Mouse (Mus musculus): ENCODE results near the gene Fam69b. TPM values are rescaled to one million over a fixed set of nuclear protein-coding genes. Genes with fewer than 3 reads are reported as not detected.

Fam69b gene
- polyA plus RNA-seq, 1 experiment from 2014 or later: 49.8 TPM

GRCm38 (mm10) chr2:26602631-26603030 is 25.6 kb upstream of the Fam69b start:
- H3K36me3 ChIP-seq (ENCODE audit: control insufficient read depth, insufficient read depth, low read length): no peaks in the 10 kb centered on the region
- no peak for DNase-seq (ENCODE audit: low spot score)
- H3K27ac ChIP-seq (ENCODE audit: low read depth, low read length): no peak overlapping the region
- peaks cover 6% of the 10 kb centered on the region; the same call in 1 of the 2 replicates for H3K4me1 ChIP-seq (replicated peaks; ENCODE audit: control insufficient read depth, insufficient read depth, low read length)
- no peak overlapping the region for H3K4me3 ChIP-seq (ENCODE audit: low read depth, low read length)
- no peak overlapping the region for H3K9ac ChIP-seq (ENCODE audit: low read length)
- peaks cover 24% of the 10 kb centered on the region for H3K27me3 ChIP-seq (ENCODE audit: control insufficient read depth, insufficient read depth, low read length)
- H3K9me3 ChIP-seq (ENCODE audit: control insufficient read depth, low read length): no peaks in the 10 kb centered on the region
- 85% methylated on average over 5 of the region's 5 CpGs for WGBS
- no peak overlapping the region for H3K4me2 ChIP-seq (ENCODE audit: low read depth, low read length, severe bottlenecking)
- no peak for ATAC-seq (replicated peaks; ENCODE audit: low FRiP score)

GRCm38 (mm10) chr2:26603159-26603558 is 25.1 kb upstream of the Fam69b start:
- ATAC-seq (replicated peaks; ENCODE audit: low FRiP score): no peak
- H3K36me3 ChIP-seq (ENCODE audit: control insufficient read depth, insufficient read depth, low read length): no peaks in the 10 kb centered on the region
- peaks cover 24% of the 10 kb centered on the region for H3K27me3 ChIP-seq (ENCODE audit: control insufficient read depth, insufficient read depth, low read length)
- no peaks in the 10 kb centered on the region for H3K9me3 ChIP-seq (ENCODE audit: control insufficient read depth, low read length)
- DNase-seq (ENCODE audit: low spot score): no peak
- H3K9ac ChIP-seq (ENCODE audit: low read length): peak overlapping the region; percentile 62
- H3K4me1 ChIP-seq (replicated peaks; ENCODE audit: control insufficient read depth, insufficient read depth, low read length): peaks cover 6% of the 10 kb centered on the region; the same call in 1 of the 2 replicates
- WGBS: 25% methylated on average over 6 of the region's 6 CpGs
- peak overlapping the region; percentile 51 for H3K4me3 ChIP-seq (ENCODE audit: low read depth, low read length)
- peak overlapping the region; percentile 61 for H3K4me2 ChIP-seq (ENCODE audit: low read depth, low read length, severe bottlenecking)
- H3K27ac ChIP-seq (ENCODE audit: low read depth, low read length): no peak overlapping the region

GRCm38 (mm10) chr2:26603720-26604671 is 24.3 kb upstream of the Fam69b start, which contains the start of gene Agpat2:
Agpat2 (minus strand) TSS chr2:26604417.
- ATAC-seq (replicated peaks; ENCODE audit: low FRiP score): peak; percentile 76

DNA sequence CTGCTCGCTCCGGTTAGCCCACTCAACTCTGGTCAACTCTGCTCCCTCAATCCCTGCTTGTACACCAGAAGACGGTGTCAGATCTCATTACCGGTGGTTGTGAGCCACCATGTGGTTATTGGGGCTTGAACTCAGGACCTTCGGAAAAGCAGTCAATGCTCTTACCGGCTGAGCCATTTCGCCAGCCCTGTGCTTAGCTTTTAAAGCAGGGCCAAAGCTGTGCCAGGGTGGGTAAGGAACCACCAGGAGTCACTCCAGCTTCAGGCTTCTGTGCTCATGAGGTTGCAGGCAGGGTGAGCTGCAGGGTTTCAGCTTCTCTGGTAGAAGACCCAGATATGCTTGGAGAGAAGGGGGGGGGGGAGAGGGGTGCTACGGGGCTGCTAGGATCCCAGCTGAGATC is 22.9 kb upstream of the Fam69b start:
- no peaks in the 10 kb centered on the region for H3K36me3 ChIP-seq (ENCODE audit: control insufficient read depth, insufficient read depth, low read length)
- H3K4me1 ChIP-seq (replicated peaks; ENCODE audit: control insufficient read depth, insufficient read depth, low read length): peaks cover 6% of the 10 kb centered on the region; the same call in 1 of the 2 replicates
- no peaks in the 10 kb centered on the region for H3K9me3 ChIP-seq (ENCODE audit: control insufficient read depth, low read length)
- WGBS: 85% methylated on average over 7 of the region's 8 CpGs
- no peak overlapping the region for H3K4me3 ChIP-seq (ENCODE audit: low read depth, low read length)
- DNase-seq (ENCODE audit: low spot score): no peak
- H3K27me3 ChIP-seq (ENCODE audit: control insufficient read depth, insufficient read depth, low read length): peaks cover 24% of the 10 kb centered on the region
- H3K27ac ChIP-seq (ENCODE audit: low read depth, low read length): no peak overlapping the region
- H3K4me2 ChIP-seq (ENCODE audit: low read depth, low read length, severe bottlenecking): no peak overlapping the region
- no peak for ATAC-seq (replicated peaks; ENCODE audit: low FRiP score)
- no peak overlapping the region for H3K9ac ChIP-seq (ENCODE audit: low read length)

More at GRCm38 (mm10) chr2:26603720-26604671, 24.3 kb upstream of the Fam69b start, which contains the start of gene Agpat2:
- WGBS: under 1% methylated on average over 96 of the region's 103 CpGs
- Histone ChIP-seq H3K4me1 (replicated peaks; ENCODE audit: control insufficient read depth, insufficient read depth, low read length) (peaks cover 6% of the 10 kb centered on the region; the same call in 1 of the 2 replicates), H3K36me3 (ENCODE audit: control insufficient read depth, insufficient read depth, low read length) (no peaks in the 10 kb centered on the region), H3K4me2 (ENCODE audit: low read depth, low read length, severe bottlenecking) (peak within 1 kb of the TSS; percentile 61), H3K4me3 (ENCODE audit: low read depth, low read length) (peak within 1 kb of the TSS; percentile 51), H3K27me3 (ENCODE audit: control insufficient read depth, insufficient read depth, low read length) (peaks cover 24% of the 10 kb centered on the region), H3K27ac (ENCODE audit: low read depth, low read length) (no peak within 1 kb of the TSS), H3K9ac (ENCODE audit: low read length) (peak within 1 kb of the TSS; percentile 62), H3K9me3 (ENCODE audit: control insufficient read depth, low read length) (no peaks in the 10 kb centered on the region)
- peak; percentile 80 for DNase-seq (ENCODE audit: low spot score)

- H3K36me3 ChIP-seq (ENCODE audit: control insufficient read depth, insufficient read depth, low read length): no peaks in the 10 kb centered on the region
- H3K27ac ChIP-seq (ENCODE audit: low read depth, low read length): no peak overlapping the region
- H3K4me2 ChIP-seq (ENCODE audit: low read depth, low read length, severe bottlenecking): no peak overlapping the region
- peaks cover 24% of the 10 kb centered on the region for H3K27me3 ChIP-seq (ENCODE audit: control insufficient read depth, insufficient read depth, low read length)
- peaks cover 6% of the 10 kb centered on the region; the same call in 1 of the 2 replicates for H3K4me1 ChIP-seq (replicated peaks; ENCODE audit: control insufficient read depth, insufficient read depth, low read length)
- no peaks in the 10 kb centered on the region for H3K9me3 ChIP-seq (ENCODE audit: control insufficient read depth, low read length)
- no peak overlapping the region for H3K4me3 ChIP-seq (ENCODE audit: low read depth, low read length)
- ATAC-seq (replicated peaks; ENCODE audit: low FRiP score) (no peak), DNase-seq (ENCODE audit: low spot score) (no peak)
- no peak overlapping the region for H3K9ac ChIP-seq (ENCODE audit: low read length)
- WGBS: 79% methylated on average over 3 of the region's 3 CpGs
These were observed 21.7 kb upstream of the Fam69b start for GRCm38 (mm10) chr2:26606579-26606978.

DNA sequence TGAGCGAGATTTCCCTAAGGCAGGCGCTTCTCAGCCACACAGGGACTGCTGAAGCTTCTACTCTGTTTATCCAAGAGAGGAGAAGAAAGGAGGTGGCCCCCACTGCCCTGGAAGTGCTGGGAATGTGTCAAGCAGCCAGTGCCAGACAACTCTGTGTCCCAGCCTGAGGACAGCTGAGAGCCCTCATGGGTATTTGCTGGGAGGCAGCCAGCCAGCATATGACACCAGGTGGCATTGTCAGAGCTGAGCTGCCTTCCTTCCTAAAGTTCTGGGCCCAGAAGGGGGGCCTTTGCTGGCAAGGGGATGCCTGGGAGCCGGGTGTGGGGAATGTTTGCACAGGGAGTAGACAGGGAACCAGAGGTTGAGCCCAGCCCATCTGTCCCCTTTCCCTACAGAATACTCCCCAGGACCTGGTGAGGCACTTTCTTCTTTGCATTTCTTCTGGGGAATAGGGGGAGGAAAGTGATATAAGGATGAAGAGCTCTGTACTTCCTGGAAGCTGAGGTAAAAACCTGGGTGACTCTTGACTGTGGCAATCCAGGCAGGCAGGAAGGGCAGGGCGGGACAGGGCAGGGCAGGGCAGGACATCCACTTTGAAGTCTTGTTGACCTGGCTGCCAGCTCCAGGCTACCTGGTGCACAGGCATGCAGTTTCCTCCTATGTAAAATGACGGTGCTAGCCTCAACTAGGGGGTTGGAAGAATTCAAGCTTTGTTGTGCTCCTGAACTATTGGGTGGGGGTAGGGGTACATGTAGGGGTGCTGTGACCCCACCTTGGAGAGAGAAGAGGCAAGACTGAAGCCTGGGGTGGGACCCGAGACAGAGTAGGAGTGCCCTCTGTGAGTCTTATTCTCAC is 21.0 kb upstream of the Fam69b start:
- no peak overlapping the region for H3K4me3 ChIP-seq (ENCODE audit: low read depth, low read length)
- no peaks in the 10 kb centered on the region for H3K9me3 ChIP-seq (ENCODE audit: control insufficient read depth, low read length)
- H3K4me1 ChIP-seq (replicated peaks; ENCODE audit: control insufficient read depth, insufficient read depth, low read length): peaks cover 6% of the 10 kb centered on the region; the same call in 1 of the 2 replicates
- H3K27ac ChIP-seq (ENCODE audit: low read depth, low read length): no peak overlapping the region
- DNase-seq (ENCODE audit: low spot score) (no peak), ATAC-seq (replicated peaks; ENCODE audit: low FRiP score) (no peak)
- 69% methylated on average over 6 of the region's 6 CpGs for WGBS
- no peaks in the 10 kb centered on the region for H3K36me3 ChIP-seq (ENCODE audit: control insufficient read depth, insufficient read depth, low read length)
- H3K4me2 ChIP-seq (ENCODE audit: low read depth, low read length, severe bottlenecking): no peak overlapping the region
- H3K27me3 ChIP-seq (ENCODE audit: control insufficient read depth, insufficient read depth, low read length): peaks cover 24% of the 10 kb centered on the region
- no peak overlapping the region for H3K9ac ChIP-seq (ENCODE audit: low read length)

DNA sequence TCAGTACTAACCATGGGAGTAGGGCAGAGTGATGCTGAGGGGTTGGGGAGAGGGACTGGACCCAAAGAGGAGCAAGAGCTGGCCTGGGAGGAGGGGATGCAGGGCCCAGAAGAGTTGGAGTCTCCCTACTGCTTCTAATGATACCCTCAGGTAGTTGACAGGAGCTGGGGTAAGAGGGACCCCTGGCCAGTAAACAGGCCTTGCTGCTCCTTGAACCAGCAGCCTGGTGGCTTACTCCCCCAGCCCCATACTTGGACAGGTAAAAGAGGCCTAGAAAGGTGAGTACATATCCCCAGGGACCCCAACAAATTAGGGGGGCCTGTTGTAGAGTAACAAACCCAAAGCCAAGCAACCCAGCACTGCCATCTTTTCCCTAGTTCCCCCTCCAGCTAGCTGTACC is 19.5 kb upstream of the Fam69b start:
- ATAC-seq (replicated peaks; ENCODE audit: low FRiP score): no peak

DNA sequence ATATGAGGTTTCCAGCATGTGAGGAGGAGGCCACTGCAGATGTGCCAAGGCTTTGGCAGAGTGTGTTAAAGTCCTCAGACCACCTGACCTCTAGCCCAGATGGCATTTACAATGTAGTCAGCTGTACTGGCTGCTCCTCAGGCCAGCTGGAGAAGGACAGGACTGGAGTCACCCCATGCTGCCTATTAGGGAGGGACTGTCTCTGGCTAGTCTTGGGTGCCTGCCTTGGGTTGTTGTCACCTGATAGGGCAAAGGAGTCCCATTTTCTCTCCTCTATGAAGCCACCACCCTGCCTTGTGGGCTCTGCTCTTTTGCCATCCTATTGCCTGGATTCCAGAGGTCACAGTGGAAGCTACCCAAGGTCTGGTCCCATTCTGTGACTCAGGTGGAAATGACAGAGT is 19.0 kb upstream of the Fam69b start:
- H3K4me3 ChIP-seq (ENCODE audit: low read depth, low read length): no peak overlapping the region
- no peak overlapping the region for H3K9ac ChIP-seq (ENCODE audit: low read length)
- DNase-seq (ENCODE audit: low spot score) (no peak), ATAC-seq (replicated peaks; ENCODE audit: low FRiP score) (no peak)
- H3K27me3 ChIP-seq (ENCODE audit: control insufficient read depth, insufficient read depth, low read length): peaks cover 6% of the 10 kb centered on the region
- no peaks in the 10 kb centered on the region for H3K36me3 ChIP-seq (ENCODE audit: control insufficient read depth, insufficient read depth, low read length)
- H3K4me2 ChIP-seq (ENCODE audit: low read depth, low read length, severe bottlenecking): no peak overlapping the region
- H3K4me1 ChIP-seq (replicated peaks; ENCODE audit: control insufficient read depth, insufficient read depth, low read length): no peaks in the 10 kb centered on the region; the same call in 1 of the 2 replicates
- no peaks in the 10 kb centered on the region for H3K9me3 ChIP-seq (ENCODE audit: control insufficient read depth, low read length)
- no peak overlapping the region for H3K27ac ChIP-seq (ENCODE audit: low read depth, low read length)

More for the DNA sequence above, 19.5 kb upstream of the Fam69b start:
- no peak overlapping the region for H3K27ac ChIP-seq (ENCODE audit: low read depth, low read length)
- H3K4me1 ChIP-seq (replicated peaks; ENCODE audit: control insufficient read depth, insufficient read depth, low read length): peaks cover 4% of the 10 kb centered on the region; the same call in 1 of the 2 replicates
- peaks cover 11% of the 10 kb centered on the region for H3K27me3 ChIP-seq (ENCODE audit: control insufficient read depth, insufficient read depth, low read length)
- H3K9ac ChIP-seq (ENCODE audit: low read length): no peak overlapping the region
- no peaks in the 10 kb centered on the region for H3K9me3 ChIP-seq (ENCODE audit: control insufficient read depth, low read length)
- no peaks in the 10 kb centered on the region for H3K36me3 ChIP-seq (ENCODE audit: control insufficient read depth, insufficient read depth, low read length)
- no peak overlapping the region for H3K4me3 ChIP-seq (ENCODE audit: low read depth, low read length)
- no peak for DNase-seq (ENCODE audit: low spot score)
- no peak overlapping the region for H3K4me2 ChIP-seq (ENCODE audit: low read depth, low read length, severe bottlenecking)
